Mouse (Mus musculus): ENCODE measurements around the gene Agtrap.
A peak's percentile ranks its signal among the peaks of the same experiment; 100 is the strongest.

Gene Agtrap

GRCm38 (mm10) chr4:148104146-148104545 is 16.3 kb upstream of the Agtrap start:
- DNase-seq (ENCODE audit: low spot score in 2 of 2): no peak

- peak in 1 of 2 experiments; percentile 45 for DNase-seq (ENCODE audit: low spot score in 2 of 2)
Observed at GRCm38 (mm10) chr4:148101801-148102527, 14.1 kb upstream of the Agtrap start.

DNA sequence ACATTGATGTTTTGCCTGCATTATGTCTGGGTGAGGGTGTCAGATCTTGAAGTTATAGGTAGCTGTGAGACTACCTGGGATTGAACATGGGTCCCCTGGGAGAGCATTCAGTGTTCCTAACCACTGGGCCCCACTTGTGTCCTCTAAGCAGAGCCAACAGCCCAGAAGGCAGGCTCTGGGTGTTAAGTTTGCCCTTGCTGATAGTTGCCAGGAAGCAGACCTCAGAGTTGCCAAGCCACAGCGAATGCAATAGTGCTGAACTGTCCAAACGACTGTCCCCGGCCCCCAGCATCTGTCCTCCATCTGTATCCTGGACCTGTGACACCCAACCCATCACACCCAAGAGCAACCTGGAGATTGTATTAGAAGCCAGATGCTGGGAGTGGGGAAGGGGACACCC is 10.8 kb upstream of the Agtrap start:
- DNase-seq (ENCODE audit: low spot score in 2 of 2): no peak

GRCm38 (mm10) chr4:148097936-148098335 is 10.1 kb upstream of the Agtrap start:
- DNase-seq (ENCODE audit: low spot score in 2 of 2): no peak

DNA sequence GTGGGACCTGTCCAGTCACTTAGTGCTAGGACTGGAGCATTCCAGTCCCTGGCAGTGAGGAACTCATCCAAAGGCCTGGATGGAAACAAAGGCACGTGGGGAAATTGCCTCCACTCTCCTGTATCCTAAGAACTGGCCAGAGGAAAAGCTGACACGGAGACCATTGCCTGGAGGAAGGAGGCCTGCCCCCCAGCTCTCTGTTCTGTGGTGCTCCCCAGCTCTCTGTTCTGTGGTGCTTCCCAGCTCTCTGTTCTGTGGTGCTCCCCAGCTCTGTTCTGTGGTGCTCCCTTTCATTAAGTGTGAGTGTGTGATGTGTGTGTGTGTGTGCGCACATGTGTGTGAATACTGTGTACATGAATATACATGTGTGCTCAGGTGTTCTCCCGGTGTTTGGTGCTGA is 7.2 kb upstream of the Agtrap start:
- DNase-seq (ENCODE audit: low spot score in 2 of 2): no peak

DNA sequence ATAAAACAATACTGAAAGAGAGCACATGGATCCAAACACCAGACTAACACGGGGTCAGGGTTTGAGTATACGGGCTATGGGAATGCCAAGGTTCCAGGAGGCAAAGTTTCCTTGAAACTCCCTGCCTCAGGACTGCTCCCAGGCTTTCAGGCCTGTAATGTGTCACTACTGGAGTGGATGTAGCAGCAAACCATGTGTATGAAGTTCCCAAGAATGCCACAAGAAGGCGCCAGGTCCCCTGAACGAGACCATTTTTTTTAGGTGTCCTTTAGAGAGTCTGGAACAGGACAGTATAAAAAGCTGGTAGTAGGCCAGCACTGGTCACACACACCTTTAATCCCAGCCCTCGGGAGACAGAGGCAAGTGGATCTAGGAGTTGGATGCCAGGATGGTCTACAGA is 6.3 kb upstream of the Agtrap start:
- no peak for DNase-seq (ENCODE audit: low spot score in 2 of 2)

DNA sequence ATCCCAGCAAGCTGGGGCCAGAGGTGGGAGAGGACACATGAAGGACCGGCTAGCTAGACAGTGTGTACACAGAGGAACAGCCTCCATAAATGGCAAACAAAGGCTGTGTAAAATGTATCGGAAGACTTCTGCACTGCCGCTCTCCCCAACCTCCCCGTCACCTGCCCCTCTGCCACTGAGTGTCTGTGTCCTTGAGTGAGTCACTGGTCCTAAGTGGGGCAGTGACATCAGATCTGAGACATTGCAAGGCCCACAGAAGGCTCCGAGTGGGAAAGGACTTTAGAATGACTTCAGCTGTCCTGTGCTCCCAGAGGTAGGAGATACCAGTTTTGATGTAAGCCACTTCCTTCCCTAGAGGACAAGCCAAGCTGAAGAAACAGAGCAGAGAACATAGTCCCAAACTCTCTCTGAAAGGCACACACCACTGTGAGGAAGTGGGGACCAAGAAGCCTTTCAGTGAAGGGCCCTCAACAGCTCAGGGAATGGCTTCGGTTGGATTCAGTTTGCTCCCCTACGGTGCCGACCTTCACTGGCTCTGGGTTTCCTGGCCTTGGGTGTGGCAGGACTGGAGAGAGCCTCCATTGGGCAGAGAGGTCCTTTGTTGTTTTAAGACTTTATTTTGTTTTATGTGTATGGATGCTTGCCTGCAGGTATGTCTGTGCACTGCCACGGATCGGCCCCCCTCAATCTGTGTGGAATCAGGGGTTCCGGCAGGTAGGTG is 4.9 kb upstream of the Agtrap start:
- no peak for DNase-seq (ENCODE audit: low spot score in 2 of 2)

- DNase-seq (ENCODE audit: low spot score in 2 of 2): no peak
Observed at GRCm38 (mm10) chr4:148091181-148091580, 3.4 kb upstream of the Agtrap start.

DNA sequence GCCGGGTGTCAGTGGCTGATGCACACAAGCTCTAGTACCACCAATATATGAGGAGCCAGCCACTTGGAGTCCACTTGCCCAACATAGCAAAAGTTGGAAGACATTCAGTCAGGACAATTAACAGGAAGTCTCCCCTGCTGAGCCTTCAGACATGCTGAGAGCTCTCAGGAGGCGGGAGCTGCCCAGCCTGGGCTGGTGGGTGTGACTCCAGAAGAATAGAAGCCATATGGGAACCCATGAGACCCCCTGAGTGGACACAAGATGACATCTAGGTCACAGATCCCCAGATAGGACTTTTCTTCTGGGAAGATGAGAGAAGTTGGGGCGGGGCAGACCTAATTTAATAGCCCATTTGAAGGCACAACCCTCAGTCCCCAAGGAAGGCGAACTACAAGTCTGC is 1.3 kb upstream of the Agtrap start:
- DNase-seq (ENCODE audit: low spot score in 2 of 2): no peak

- peak; percentile 35 to 40 for DNase-seq (ENCODE audit: low spot score in 2 of 2)
Observed at GRCm38 (mm10) chr4:148087091-148087906, 532 bp downstream of the Agtrap start.

DNA sequence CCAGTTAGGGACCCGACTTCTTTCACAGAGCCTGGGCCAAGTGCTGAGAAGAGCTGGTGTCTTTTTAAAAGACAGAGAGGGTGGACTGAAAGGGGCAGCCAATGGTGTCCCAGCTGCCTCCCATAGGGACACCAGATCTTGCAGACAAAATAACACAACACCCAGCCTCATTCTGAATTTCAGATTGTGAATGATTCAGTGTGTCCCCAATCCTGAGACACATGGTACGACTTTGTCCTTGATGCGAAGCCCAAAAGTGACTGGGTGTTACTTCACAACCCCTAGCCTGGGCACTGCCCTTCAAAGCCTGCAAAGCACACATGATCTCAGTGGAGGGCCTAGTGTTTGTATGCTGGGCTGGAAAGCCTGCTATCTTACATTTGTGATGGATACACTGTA is 1.9 kb downstream of the Agtrap start:
- DNase-seq (ENCODE audit: low spot score in 2 of 2): no peak

DNA sequence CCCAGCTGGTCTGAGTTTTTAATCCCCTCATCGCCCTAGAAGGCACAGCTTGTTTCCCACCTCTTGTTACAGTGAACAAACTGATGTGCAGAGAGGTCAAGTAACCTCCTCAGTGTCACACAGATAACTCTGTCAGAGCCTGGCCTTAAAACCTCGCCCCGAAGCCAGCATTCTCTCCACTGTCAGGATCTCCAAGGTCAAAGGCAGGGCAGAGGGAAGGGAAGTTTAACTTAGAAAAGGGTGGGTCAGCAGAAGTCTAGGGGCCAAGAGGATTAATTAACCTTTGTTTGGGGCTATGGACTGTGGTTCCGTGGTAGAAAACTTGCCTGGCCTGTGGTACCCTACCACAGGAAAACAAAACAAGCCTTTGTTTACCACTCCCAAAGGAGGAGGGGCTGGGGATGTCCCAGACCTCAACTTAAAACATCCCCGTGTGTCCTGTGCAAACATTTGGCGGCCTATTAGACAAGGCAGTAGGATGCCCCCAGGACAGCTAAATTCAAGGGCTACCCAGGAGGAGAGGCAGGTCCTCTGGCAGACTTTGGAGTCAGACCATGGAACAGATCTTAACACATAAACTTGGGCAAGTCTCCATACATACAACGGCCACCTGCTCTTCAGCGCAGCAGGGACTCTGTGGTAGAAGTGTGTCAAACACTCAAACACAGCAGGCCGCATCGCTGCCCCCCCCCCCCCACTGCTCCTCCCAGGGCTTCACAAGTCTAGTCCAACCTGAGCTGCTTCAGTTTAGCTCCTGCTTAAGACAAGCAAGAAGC is 2.5 kb downstream of the Agtrap start:
- no peak for DNase-seq (ENCODE audit: low spot score in 2 of 2)

- peak in 1 of 2 experiments; percentile 50 for DNase-seq (ENCODE audit: low spot score in 2 of 2)
Observed at GRCm38 (mm10) chr4:148084261-148084714, 3.5 kb downstream of the Agtrap start.

DNA sequence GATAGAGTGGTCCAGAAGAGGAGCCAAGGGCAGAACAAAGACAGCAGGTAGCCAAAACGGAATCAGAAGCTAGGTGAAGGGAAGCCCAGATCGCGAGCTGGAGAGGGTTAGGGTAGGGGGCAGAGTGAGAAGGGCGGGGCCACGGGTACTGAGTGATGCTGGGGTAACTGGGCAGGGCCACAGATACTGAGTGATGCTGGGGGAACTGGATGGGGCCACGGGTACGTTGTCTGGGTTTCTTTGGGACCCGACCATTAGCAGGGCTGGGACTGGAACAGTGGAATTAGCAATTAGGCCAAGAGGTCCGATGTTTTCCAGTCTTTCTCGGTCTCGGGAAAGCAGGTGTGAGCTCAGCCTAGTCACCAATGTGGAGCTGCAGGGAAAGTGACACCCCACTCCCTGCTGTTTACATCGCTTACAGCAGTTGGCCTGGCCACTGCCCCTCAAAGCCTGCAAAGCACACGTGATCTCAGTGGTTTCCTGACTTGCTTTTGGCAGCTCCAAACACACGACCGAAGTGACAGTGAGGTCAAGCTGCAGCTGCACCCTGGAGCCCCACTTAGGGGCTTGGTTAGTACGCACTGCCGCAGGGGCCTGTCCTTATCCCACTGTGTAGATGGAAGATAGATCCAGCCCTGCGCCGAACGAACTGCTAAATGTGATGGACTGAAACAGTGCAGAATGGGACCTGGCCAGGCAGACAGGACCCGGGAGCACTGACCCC is 4.5 kb downstream of the Agtrap start:
- DNase-seq (ENCODE audit: low spot score in 2 of 2): no peak

- DNase-seq (ENCODE audit: low spot score in 2 of 2): no peak
Observed at GRCm38 (mm10) chr4:148082257-148083044, 5.4 kb downstream of the Agtrap start.

DNA sequence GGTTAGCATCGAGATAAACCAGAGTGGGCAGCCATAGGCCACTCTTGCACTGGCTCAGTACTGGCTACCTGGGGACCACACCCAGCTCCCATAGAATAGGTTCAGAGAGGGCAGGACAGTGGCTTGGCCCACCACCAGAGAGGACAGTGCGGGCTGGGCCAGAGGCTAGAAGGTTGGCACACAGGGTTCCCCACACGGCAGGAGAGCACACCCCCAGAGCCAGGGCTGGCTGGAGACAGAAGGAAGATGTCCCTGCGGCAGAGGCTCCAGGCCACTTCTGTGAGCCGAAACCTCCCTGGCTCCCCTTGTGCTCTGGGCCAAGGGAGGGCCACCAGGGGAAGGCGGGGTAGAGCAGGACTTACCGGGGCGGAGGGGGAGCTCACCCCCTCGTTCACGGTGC is 6.6 kb downstream of the Agtrap start:
- DNase-seq (ENCODE audit: low spot score in 2 of 2): no peak

GRCm38 (mm10) chr4:148080597-148080973 is 7.2 kb downstream of the Agtrap start:
- DNase-seq (ENCODE audit: low spot score in 2 of 2): no peak

DNA sequence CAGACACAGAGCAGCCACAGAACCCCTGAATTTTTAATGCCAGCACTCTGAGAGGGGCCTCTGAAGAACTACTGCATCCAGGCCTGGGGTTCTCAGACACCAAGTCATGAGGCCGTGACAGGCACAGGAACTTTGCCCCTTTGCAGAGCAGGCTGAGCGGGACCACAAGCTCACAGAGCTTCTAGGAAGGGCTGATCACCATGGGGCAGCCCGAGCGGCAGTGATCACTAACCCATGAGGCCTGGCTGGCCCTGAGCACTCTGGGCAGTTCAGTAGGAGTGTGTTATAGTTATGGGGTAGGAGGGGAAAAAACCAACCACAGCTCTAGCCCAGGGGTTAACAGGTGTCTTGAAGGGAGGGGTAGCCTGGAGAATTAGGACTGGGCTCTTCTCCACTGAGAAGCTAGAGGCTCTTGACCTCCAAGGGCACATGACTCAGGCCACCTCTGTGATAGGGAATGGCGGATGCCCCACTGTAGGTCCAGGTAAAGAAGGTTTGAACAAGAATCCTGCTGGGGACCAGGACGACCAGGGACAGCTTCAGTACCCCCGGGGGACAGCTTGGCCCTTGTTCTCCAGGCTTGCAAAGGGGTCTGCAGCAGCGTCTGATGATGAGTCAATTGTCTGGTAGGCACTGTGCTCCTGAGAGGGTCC is 7.8 kb downstream of the Agtrap start:
- DNase-seq (ENCODE audit: low spot score in 2 of 2): no peak

- no peak for DNase-seq (ENCODE audit: low spot score in 2 of 2)
Observed at GRCm38 (mm10) chr4:148079212-148079611, 8.6 kb downstream of the Agtrap start.

- DNase-seq (ENCODE audit: low spot score in 2 of 2): no peak
Observed at GRCm38 (mm10) chr4:148075881-148076280, 11.9 kb downstream of the Agtrap start.

Measured in urinary bladder, adult 18-20 months (tissue).